Mouse (Mus musculus): Measurements from ENCODE around the gene Etl4.

DNA sequence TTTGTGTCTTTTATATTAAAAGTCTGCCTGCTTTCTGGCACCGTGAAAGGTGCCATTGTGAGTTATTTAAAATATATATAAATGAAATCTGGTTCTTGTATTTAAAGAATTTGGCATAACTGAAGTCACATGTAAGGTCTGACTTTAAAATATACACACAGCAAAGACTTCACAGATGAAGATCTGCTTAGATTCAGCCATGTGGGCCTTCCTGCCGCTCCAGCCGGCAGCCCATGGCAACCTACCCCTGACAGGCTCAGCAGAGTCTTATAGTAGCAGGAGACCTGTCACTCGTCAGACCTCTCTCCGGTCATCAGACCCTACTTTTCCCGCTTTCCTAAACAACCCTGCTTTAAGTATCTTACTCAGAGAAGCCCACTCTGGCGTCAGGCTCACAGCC is 769.2 kb downstream of the Etl4 start:
- TF ChIP-seq CHD2 (IDR thresholded peaks at IDR 0.05; ENCODE audit: low read depth, low read length) (no peak), MAFK (IDR thresholded peaks at IDR 0.05; ENCODE audit: insufficient read depth, low read depth, low read length) (no peak)

All from ES-E14 (cell line).